Mouse (Mus musculus): ENCODE results near the gene Naa38.

- TF ChIP-seq TAL1 (IDR thresholded peaks at IDR 0.05; ENCODE audit: low read length) (no peak), GATA1 (IDR thresholded peaks at IDR 0.05; ENCODE audit: low read length) (no peak)
Observed at GRCm38 (mm10) chr11:69409378-69410044, 14.2 kb downstream of the Naa38 start.
